Mouse (Mus musculus): ENCODE results near the gene Vpreb2.
A peak's percentile ranks its signal among the peaks of the same experiment; 100 is the strongest.
"Not testable (repeated sequence)": the region's sequence is repeated elsewhere in the genome, so short reads cannot be mapped to it uniquely, and the experiment has no call there.

Vpreb2 gene

DNA sequence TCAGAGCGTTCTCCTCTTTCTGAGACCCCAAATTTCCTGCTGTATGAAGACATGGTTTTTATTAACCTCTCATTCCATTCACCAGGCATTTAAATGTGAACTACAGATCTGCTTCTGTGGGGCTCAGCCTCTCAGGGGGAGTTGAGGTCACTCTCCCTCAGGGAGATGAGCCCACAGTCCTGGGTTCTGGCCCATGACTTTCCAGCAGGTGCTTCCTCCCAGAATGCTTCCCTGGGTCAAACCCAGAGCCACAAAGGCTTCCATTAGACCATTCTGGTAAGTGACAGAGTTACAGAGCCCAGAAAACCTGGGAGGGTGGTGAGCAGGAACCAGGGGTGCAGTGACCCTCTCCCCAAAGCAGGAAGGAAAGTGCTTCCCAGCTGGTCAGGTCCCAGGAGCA, at the start of gene Vpreb2:
Vpreb2 (plus strand) TSS at position 301 of the 400 bp plus-strand sequence.
- DNase-seq (ENCODE audit: extremely low spot score, low read depth, low spot score): no peak

DNA sequence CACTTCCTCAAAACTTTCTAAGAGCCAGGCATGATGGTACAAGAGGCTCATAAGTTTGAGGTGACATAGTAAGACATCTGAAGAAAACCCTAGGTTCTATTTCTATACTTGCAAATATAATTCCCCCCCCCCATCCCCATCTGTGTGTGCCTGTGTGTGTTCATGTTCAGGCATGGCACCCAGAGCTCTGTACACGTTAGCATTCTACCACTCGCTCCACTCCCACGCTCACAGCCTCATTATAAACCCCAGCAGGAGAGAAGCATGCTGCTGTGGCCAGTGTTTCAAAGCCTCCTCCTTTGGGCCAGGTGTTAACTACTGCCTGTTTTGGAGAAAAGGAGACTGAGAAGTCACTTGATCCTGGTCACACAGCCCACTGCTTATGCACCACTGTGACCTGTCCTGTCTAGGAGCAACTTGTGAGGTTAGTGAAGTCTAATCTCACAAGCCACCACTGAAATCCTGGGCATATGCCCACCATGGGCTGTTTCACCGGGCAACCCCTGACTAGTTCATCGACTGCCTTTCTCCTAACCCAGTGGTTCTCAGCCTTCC, 48.2 kb upstream of the Vpreb2 start:
- DNase-seq (ENCODE audit: extremely low spot score, low read depth, low spot score): no peak

DNA sequence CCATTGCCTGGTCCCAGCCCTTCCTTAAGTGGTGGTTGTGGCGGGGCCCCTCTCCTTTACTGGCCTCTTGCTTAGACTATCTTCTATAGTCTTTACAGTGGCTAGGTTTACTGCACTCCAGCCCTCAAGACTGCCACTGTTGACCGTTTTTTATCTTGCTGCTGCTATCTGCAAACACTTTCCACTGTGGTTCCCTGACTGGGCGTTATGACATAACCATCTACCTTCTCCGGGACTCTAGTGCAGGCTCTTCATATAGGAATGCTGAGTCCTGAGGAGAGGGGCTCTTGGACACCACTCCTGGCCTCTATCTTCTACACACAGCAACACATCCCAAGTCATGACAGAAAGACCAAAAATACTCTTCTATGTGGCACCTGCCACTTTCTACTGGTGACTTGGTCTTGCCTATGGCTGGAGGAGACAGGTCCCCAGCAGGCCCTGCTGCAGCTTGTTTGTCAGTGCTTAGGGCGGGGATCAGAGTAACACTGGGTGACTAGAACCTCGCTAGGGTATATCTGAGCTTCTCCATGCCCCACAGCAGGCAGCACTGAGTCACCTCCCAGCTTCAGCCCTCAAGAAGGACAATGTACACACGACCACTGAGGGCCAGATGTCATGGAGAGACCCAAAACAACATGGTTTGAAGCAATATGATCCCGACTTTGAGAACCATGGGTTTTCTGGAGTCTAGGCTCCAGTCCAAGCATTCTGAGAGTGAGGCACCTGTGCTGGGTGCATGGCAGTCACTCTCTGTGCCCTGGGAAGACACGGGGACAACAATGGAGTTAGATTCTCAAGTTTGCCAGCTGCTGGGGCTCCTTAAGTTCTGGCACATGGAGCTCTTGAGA, 46.4 kb upstream of the Vpreb2 start:
- no peak for DNase-seq (ENCODE audit: extremely low spot score, low read depth, low spot score)

DNA sequence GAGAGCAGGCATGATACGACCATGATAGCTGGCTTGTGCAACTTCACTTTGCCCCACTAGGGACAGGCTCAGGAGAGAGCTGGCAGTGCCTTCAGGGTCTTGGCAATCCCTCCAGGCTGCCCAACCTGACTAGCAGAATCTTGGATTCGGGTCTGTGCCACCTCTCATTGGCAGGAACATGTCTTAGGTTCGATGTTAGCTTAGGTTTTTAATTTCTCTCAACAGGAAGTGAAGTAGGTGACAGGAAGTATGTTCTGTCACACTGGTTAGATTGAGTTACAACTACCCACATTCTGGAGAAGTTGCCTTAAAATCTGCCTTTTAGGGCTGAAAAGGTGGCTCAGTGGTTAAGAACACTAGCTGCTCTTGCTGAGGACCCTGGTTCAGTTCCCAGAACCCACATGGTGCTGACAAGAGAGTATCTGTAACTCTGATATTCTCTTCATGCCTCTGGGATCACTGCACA, 45.8 kb upstream of the Vpreb2 start:
- no peak for DNase-seq (ENCODE audit: extremely low spot score, low read depth, low spot score)

DNA sequence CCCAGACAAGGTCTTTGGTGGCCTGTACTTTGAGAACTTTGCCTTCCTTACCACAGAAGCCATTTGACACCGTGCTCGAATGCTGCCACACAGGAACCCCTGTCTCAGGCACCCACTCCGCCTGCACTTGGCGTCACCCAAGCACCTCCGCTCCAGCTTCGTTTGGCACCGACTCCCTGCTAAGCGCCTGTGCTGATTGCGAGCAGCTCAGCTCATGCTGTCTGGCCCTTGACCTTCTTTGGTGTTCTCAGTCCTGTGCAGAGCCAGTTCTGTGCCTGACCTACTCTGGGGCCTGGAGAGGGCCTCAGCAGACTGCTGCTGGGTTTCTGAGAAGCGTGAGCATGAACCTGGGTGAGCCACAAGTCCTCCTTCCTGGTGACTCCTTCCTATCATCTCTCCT, 43.5 kb upstream of the Vpreb2 start:
- DNase-seq (ENCODE audit: extremely low spot score, low read depth, low spot score): no peak

DNA sequence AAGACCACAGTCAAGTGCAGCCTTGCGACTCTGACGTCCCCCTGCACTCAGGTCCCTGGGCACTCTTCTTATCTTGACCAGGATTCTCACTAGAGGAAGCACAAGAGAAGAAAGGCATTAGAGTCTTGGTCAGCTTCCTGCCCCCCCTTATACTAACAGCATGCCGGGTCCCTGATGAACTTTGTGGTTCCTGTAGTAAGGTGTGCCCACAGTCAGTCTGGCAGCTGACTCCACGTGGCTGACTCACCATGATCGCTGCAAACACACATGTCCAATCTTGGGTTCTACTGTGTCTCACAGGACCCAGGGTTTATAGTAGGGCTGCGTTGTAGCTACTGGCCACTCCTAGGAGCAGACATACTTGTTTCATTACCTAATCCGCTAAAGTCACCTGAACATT, 42.0 kb upstream of the Vpreb2 start:
- no peak for DNase-seq (ENCODE audit: extremely low spot score, low read depth, low spot score)

DNA sequence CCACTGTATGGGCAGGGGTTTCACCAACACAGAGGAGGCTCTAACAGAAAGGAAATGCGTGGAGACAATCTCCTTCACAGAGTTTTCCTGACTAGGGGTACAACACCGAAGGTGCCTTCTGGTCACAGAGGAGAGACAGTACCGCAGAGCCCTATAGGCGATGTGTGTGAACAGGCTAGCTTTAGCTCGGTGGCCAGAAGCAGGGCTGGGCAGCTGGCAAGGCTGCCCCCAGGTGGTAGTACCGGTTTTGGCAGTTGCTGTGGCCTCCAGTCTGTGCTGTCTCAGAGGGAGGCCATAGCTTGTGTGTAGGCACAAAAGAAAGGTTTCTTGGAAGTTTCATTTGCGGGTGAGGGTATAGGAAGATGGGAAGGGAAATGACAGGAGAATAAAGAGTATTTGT, 41.4 kb upstream of the Vpreb2 start:
- DNase-seq (ENCODE audit: extremely low spot score, low read depth, low spot score): no peak

DNA sequence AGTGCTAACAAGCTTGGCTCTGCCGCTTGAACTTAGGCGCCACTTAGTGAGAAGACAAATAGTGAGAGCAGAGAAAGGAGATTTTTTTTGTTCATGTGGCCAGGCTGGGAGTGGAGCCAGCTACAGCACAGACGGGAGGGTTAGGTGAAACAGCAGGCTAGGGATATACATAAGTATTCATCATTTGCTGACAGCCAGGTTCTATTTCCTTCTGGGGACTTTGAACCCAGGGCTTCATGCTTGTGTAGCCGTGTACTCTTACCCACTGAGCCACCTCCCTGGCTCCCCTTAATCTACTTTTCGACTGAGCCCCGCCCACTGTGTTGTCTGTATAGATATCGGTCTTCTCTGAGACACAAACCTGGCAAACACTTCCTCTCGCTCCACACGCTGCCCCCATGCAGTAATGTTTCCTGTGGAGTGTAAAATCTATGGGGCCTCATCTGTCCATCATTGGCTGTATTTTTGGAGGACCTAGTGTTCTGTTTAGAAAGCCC, 40.9 kb upstream of the Vpreb2 start:
- no peak for DNase-seq (ENCODE audit: extremely low spot score, low read depth, low spot score)

DNA sequence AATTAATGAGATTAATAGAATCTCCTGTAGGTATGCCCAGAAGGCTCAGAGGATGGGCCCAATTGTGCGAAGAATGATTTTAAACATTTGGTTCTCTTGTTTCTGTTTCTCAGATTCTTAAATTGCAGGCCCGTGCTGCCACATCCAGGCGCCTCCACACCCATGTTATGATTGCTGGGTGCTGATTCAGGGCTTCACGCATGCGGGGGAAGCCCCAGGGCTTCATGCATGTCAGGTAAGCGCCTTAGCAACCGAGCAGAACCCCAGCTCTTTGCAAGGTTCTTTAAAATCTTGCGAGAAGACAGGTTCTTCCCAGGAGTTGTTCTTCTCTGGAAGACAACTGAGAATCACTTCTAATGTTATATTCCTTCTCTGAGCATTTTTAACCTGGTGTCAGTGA, 36.8 kb upstream of the Vpreb2 start:
- no peak for DNase-seq (ENCODE audit: extremely low spot score, low read depth, low spot score)

DNA sequence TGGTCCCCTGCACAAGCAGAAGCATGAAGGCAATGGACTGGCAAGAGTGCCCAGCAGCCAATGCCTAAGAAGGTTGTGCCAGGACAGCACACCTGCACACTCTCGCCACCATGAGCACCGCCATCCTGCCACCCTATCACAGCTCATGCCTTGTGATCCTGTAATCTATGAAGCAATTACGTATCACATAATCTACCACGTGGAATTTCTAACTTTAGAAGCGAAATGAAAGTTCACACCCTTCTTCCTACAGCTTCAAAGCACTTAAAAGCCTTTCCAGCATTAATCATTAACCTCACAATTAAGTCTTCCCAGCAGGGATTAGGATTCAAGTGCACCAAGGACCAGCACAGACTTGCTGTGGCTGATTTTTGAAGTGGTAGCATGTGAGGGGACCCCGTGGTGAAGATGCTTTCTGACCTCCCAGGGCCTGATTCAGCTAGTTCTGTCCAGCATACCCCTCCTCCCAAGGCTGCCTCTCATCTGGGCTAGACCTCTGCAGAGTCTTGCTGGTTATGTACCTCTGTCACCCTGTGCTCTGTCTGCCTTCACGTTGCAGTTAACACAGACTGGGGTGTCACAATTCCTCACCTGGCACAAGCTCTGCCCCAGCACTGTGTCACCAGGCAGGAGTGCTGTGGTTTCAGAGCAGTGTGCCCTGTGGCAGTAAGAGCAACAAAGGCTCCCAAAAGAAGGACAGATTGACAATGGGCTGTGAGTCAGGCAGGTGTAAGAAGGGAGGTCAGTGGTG, 35.0 kb upstream of the Vpreb2 start:
- no peak for DNase-seq (ENCODE audit: extremely low spot score, low read depth, low spot score)

DNA sequence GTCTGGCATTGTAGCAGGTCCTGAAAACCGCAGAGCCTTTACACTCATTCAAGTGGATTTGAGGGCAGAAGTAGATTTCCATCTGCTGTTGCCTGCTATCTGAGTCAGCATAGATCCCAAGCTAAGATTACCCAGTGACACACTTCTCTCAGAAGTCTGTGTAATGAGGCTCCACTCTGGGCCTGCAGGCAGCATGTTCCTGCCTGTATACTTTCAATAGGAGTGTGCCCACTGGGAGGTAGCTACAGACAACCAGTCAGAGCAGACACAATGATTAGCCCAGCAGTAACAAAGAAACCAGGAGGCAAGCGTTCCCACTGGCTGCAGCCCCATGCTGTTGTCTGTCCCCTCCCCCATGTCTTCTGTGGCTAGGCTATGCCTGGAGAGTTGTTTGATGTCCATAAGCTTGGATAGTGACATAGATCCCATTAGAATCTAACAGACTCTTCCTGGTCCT, 30.8 kb upstream of the Vpreb2 start:
- no peak for DNase-seq (ENCODE audit: extremely low spot score, low read depth, low spot score)

DNA sequence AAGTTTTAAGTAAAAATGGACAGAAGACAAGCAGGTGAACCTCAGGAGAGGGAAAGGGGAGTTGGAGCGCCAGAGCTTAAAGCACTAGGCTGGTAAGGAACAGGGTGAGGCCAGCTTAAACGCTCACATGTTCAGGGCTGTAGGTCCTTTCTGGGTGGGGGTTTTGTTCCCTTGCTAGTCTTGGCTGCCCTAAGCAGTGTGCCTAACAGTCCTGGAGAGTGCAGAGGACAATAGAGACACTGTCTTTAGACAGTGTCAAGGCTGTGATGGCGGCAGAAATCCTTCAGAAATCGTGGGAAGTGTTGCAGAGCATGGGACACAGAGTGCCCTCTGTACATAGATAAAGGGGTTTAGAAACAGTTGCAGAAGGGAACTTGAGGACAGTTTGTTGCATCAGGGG, 30.2 kb upstream of the Vpreb2 start:
- DNase-seq (ENCODE audit: extremely low spot score, low read depth, low spot score): no peak

DNA sequence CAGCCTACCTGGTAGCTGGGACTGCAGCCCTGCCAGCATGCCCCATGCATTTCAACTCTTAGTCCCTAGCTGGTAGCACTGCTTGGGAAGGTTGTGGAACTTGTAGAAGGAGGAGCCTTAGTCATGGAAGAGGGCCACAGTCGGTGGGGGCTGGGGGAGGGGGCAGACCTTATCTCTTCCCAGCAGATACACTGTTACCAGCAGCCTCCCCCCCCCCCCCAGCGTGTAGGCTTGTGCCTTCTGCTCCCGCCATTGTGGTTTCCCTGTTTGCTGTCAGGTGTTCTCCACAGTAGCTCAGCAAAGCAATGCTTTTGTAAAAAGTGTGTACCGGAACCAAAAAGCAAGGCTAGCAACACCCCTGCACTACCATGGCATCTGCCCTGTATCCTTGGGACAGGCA, 28.6 kb upstream of the Vpreb2 start:
- DNase-seq (ENCODE audit: extremely low spot score, low read depth, low spot score): no peak

DNA sequence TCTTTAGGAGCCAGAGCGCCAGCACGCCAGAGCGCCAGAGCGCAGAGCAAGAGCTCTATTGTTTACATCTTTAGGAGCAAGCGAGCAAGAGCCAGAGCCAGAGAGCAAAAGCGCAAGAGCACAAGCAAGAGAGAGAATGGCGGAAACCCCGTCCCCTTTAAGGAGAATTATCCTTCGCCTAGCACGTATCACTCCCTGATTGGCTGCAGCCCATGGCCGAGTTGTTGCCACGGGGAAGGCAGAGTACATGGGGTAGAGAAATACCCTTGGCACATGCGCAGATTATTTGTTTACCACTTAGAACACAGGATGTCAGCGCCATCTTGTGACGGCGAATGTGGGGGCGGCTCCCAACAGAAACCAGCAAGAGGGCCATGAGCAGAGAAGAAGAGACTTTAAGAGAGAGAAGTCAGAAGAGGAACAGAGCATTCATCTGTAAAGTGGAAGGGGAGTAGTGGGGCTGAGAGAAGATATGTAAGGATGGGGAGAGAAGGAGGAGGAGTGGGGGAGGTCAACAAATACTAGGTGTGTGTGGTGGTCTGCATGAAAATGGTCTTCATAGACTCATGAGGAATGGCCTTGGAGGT, 24.1 kb upstream of the Vpreb2 start:
- not testable (repeated sequence) for DNase-seq (ENCODE audit: extremely low spot score, low read depth, low spot score)

DNA sequence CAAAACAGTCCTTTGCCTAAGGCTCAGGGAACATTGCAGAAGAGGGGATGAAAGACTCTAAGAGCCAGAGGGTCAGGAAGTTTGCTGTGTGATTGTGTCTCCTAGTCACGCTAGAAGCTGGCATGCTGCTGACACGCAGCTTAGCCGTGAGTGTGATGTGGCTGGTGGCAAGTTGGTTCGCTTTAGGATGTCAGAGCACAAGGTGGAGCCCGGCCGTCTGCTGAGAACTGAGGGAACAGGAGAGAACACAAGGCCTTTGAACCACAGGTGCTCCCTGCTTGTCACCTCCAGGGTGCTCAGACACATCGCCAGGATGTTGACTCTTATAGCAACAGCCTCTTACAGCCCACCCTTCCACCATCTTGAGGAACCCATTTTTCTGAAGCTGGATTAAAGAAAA, 18.1 kb upstream of the Vpreb2 start:
- DNase-seq (ENCODE audit: extremely low spot score, low read depth, low spot score): no peak

DNA sequence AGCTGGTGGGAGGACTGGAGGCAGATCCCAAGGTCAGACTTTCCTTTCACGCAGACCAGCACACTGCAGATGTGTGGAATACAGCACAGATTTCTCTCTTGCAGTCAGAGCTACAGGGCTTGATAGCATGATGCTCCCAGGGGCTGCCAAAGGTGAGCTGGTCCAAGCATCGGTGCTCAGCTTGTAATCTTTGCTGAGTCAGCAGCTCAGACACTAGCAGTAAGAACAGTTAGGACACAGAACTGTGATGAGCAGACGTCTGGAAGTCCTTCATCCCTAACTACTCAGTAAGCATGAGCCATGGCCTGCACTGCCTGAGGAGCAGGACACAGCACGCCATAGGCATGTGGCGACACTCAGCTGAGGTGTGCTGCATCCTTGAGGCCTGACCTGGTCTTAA, 8.4 kb upstream of the Vpreb2 start:
- DNase-seq (ENCODE audit: extremely low spot score, low read depth, low spot score): no peak

DNA sequence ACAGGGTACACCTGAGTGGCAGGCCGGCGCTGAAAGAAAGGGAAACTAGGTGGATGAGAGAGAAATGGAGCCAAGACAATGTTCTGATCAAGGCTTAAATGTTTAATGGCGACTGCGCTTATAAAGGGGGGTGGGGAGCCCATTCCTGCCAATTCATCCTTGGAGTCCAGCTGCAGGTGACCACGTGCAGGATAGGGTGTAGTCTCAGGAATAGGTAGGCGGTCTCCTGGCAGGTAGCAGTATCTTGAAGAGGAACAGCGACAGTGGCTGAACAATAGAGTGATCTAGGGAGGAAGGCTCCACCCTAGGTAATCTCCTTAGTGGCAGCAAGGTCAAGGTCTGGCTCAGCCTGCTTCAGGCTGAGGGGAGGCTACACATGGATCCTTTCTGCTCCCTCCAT, 2.4 kb upstream of the Vpreb2 start:
- DNase-seq (ENCODE audit: extremely low spot score, low read depth, low spot score): not testable (repeated sequence)

DNA sequence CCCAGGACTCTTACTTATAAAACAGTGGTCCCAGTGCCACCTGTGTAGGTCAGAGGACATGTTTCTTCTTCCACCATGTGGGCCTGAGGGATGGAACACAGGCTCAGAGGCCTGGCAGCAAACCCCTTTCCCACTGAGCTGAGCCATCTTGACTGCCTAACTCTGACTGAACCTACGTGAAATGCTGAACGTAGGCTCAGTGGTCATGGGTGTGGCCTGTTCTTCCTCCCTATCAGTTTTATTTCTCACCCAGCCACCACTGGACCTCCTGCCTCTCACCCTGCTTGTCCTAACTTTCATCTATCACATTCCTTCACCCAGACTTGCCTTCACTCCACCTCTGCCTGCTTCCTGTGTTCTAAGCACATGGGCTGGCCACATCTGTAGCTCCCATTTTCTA, 3.0 kb downstream of the Vpreb2 start:
- no peak for DNase-seq (ENCODE audit: extremely low spot score, low read depth, low spot score)

DNA sequence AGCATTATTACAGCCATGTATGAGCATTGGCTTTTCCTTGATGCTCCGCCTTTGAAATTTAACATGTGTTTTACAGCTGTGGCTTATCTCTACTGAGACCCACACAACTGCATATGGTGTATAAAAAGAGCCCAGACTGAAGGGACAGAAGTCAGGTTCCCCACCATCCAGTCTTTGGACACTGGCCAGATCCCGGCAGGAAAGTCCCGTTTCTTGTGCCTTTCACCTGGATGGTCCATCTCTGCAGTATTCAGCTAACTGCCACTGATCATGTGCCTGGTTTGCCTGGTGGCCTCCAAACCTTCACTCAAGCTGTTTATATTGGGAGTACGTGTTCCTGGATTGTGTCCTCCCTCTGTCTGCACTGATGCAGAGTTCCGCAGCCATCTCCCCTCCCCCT, 4.0 kb downstream of the Vpreb2 start:
- DNase-seq (ENCODE audit: extremely low spot score, low read depth, low spot score): no peak

DNA sequence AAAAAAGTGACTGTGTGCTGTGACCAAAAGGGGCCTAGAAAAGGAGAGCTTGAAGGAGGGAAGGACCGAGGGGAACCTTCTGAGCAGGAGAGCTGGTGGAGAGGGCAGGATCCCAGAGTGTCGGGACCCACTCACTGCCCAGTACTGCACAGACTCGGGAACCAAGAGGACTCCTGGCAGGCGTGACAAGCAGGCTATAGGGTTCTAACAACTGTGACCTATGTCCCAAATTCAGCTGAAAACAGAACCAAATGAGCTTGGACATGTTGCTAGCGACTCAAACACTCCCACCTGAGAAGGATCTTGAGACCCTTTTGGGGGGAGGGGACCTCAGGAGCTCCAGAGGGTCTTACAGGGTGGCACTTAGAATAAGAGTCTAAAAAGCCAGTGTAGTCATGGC, 4.8 kb downstream of the Vpreb2 start:
- no peak for DNase-seq (ENCODE audit: extremely low spot score, low read depth, low spot score)

DNA sequence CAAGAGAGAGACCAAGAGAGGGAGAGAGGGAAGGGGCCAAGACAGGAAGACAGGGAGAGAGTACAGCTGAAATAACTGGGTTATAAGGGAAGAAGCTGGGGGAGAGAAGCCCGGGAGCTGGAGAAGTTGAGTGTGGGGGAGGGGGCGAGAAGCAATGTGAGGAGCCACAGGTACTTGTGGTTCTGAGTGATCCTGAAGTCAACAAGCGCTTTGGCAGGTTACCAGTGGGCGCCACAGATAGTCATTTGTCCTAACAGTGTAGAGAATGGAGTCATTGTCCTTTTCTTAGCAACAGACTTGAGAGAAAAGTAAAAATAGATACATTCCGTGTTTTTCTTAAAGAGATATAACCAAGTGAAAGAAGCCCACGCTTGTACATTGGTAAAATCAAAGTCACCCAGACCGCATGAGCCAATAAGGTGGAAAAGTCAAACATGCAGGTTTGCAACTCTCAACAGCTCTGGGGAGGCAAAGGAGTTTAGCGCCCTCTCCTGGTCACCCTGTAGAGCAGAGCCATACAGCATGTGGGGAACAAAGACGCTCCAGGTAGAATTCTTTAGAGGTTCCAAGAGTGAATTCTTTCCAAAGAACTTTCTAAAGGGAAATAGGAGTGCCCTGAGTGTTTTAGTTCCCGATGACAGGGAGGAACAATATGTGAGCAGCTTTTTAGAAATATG, 6.4 kb downstream of the Vpreb2 start:
- DNase-seq (ENCODE audit: extremely low spot score, low read depth, low spot score): peak; percentile 20

Measured in hindlimb bud, embryonic 11.5 days (tissue).